Mouse (Mus musculus): ENCODE measurements around the gene Stx1a.

DNA sequence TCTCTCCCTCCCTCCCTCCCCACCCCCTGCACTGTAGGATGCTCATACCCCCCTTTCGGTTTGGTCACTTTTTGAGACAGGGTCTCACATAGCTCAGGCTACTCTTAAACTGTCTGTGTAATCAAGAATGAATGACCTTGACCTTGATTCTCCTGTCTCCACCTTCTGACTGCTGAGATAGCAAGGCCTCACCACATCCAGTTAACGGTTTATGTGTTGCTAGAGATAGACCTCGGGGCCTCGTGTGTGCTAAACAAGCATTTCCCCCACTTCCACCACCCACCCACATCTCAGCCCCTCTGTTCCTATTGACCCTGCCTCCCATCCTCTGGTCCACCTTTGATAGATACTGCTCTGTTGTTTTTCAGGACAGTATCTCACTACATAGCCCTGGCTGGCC lies 45.4 kb upstream of the Stx1a start:
- TF ChIP-seq POLR2A (IDR thresholded peaks at IDR 0.05; ENCODE audit: insufficient read depth, low read depth, low read length) (no peak), CTCF (IDR thresholded peaks at IDR 0.05; ENCODE audit: insufficient read depth, low read depth, low read length) (no peak)

Data from olfactory bulb, adult 2 months (tissue).